Mouse (Mus musculus) liver, postnatal 0 days (tissue): ENCODE results near the gene Agtr1b. TPM values are rescaled to one million over a fixed set of nuclear protein-coding genes. Genes with fewer than 3 reads are reported as not detected.

Experiments used
- ATAC-seq: fragments of 200-750 bp; cut with Nextera tagmentation; 2 replicates; pipeline ENCODE4 v1.8.0; 2017; ENCODE audit warnings: mild to moderate bottlenecking, moderate library complexity
- DNase-seq: peaks from one replicate; pipeline ENCODE4 v3.0.0-alpha.2; 2016
- H3K27ac ChIP-seq: fragments of 300-500 bp; sonication (generic); 2 replicates; pipeline ENCODE4 v1.5.1; 2014; ENCODE audit warnings: antibody characterized with exemption, moderate library complexity, mild to moderate bottlenecking, low read depth
- H3K27me3 ChIP-seq: fragments of 300-500 bp; sonication (generic); 2 replicates; pipeline ENCODE4 v1.6.1; 2014; ENCODE audit warnings: low read length, control low read depth, mixed read lengths; ENCODE audit not compliant: insufficient read depth
- H3K36me3 ChIP-seq: fragments of 300-500 bp; sonication (generic); replicated peaks from 2 replicates; pipeline ENCODE4 v1.6.1; 2014; ENCODE audit warnings: mild to moderate bottlenecking, control low read depth, low read length, moderate library complexity, mixed read lengths; ENCODE audit not compliant: insufficient read depth
- H3K4me1 ChIP-seq: fragments of 300-500 bp; sonication (generic); 2 replicates; pipeline ENCODE4 v1.6.1; 2014; ENCODE audit warnings: antibody characterized with exemption, mild to moderate bottlenecking, control low read depth; ENCODE audit not compliant: insufficient read depth
- H3K4me2 ChIP-seq: fragments of 300-500 bp; sonication (generic); 2 replicates; pipeline ENCODE4 v1.6.1; 2014; ENCODE audit warnings: low read depth, mild to moderate bottlenecking, low read length, moderate library complexity, mixed read lengths
- H3K4me3 ChIP-seq: fragments of 300-500 bp; sonication (generic); 2 replicates; pipeline ENCODE4 v1.5.1; 2014; ENCODE audit warnings: low read depth, low read length
- H3K9ac ChIP-seq: fragments of 300-500 bp; sonication (generic); replicated peaks from 2 replicates; pipeline ENCODE4 v1.6.1; 2014; ENCODE audit warnings: mild to moderate bottlenecking, moderate library complexity
- H3K9me3 ChIP-seq: fragments of 300-500 bp; sonication (generic); 2 replicates; pipeline ENCODE4 v1.6.1; 2016; ENCODE audit warnings: mild to moderate bottlenecking, control low read depth, low read length, mixed read lengths
- CTCF ChIP-seq: sonication (generic); IDR thresholded peaks from 2 replicates; pipeline ENCODE4 v1.5.1; 2016; ENCODE audit warnings: antibody characterized with exemption, low read depth
- EP300 ChIP-seq: IDR thresholded peaks from 2 replicates; pipeline ENCODE4 v1.6.1; 2016; ENCODE audit warnings: antibody characterized with exemption, low read depth, mild to moderate bottlenecking
- WGBS: fragments of 180-500 bp; shearing (Covaris S2); extraction: QIAGEN DNeasy Blood & Tissue Kit; methylation state at CpG from one replicate; pipeline ENCODE4 v1.1.7; 2014; ENCODE audit not compliant: insufficient replicate concordance; 5-methylcytosine and 5-hydroxymethylcytosine counted together
- polyA plus RNA-seq: library from polyadenylated mRNA; unstranded; fragments of >200 nt; fragmentation: Nextera tagmentation; extraction: Ambion mirVana; gene quantifications from 2 replicates; pipeline ENCODE4 v1.2.1, GENCODE M21; 2015

Gene Agtr1b
- polyA plus RNA-seq = not detected in 2 replicates

DNA sequence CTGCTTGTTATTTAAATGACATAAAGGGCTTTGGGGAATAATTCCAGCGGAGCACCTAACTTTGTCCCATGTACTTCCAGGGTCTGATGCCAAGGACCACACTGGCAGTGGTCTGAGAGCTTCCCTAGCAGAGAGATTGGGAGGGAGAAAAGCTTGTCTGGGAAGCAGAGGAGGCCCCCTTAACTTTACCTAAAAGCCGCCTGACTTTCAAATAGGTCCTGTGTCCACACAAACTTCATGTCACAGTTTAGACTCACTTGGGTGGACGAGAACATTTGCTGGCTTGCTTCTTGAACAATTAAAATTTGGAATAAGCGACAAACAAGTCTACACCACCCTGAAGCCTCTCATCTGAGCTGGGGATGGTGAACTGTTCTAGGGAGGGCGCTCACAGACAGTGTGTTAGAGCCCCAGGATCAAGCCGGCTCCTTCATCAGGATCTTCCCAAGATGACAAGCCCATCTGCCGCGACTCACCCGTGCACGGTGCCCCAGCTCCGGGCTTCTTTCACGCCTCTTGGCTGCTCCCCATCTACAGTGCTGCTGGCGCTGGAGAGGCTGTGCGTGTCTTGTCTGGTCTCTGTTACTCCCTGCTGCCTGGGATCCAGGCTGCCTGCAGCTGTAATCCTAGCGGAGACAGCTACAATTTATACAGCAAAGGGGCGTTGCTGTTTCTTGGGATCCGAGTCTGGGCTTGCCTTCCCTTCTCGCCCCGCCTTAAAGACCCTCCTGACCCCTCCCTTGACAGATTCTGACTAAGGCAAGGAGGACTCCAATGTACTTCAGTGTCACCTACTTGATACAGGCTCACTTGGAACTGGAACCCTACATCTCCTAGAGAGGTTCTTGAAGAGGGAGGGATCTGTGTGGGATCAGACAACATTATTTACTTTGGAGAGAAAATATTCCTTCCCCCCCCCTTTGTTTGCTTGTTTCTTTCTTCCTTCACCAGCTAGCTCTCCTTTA lies at the start of gene Agtr1b:
Gene Agtr1b (minus strand): TSS at position 620 of the 965 bp plus-strand sequence.
- no peak within 1 kb of the TSS for H3K4me3 ChIP-seq
- H3K27ac ChIP-seq = no peak within 1 kb of the TSS
- 17% methylated on average over 19 of the region's 19 CpGs for WGBS
- TF ChIP-seq CTCF (no peak), EP300 (no peak)
- H3K4me2 ChIP-seq = no peak within 1 kb of the TSS
- ATAC-seq (no peak), DNase-seq (no peak)
- H3K4me1 ChIP-seq = no peaks in the 10 kb centered on the region
- H3K9ac ChIP-seq = no peak within 1 kb of the TSS
- no peaks in the 10 kb centered on the region for H3K36me3 ChIP-seq
- no peaks in the 10 kb centered on the region for H3K27me3 ChIP-seq
- H3K9me3 ChIP-seq = no peaks in the 10 kb centered on the region

GRCm38 (mm10) chr3:20353598-20353997 lies 13.4 kb downstream of the Agtr1b start:
- Histone ChIP-seq H3K9ac (no peak overlapping the region), H3K27me3 (no peaks in the 10 kb centered on the region), H3K4me2 (no peak overlapping the region), H3K36me3 (no peaks in the 10 kb centered on the region), H3K4me1 (no peaks in the 10 kb centered on the region), H3K27ac (no peak overlapping the region), H3K4me3 (no peak overlapping the region), H3K9me3 (no peaks in the 10 kb centered on the region)
- ATAC-seq (no peak), DNase-seq (no peak)
- TF ChIP-seq CTCF (no peak), EP300 (no peak)

- ATAC-seq (no peak), DNase-seq (no peak)
- Histone ChIP-seq H3K4me2 (no peak overlapping the region), H3K9me3 (no peaks in the 10 kb centered on the region), H3K4me1 (no peaks in the 10 kb centered on the region), H3K4me3 (no peak overlapping the region), H3K27me3 (no peaks in the 10 kb centered on the region), H3K9ac (no peak overlapping the region), H3K27ac (no peak overlapping the region), H3K36me3 (no peaks in the 10 kb centered on the region)
- TF ChIP-seq CTCF (no peak), EP300 (no peak)
These were observed 18.8 kb downstream of the Agtr1b start for GRCm38 (mm10) chr3:20348206-20348605.

GRCm38 (mm10) chr3:20340402-20340801 lies 26.6 kb downstream of the Agtr1b start:
- TF ChIP-seq CTCF (no peak), EP300 (no peak)
- H3K27ac ChIP-seq = no peak overlapping the region
- no peak overlapping the region for H3K4me2 ChIP-seq
- no peak overlapping the region for H3K4me3 ChIP-seq
- H3K27me3 ChIP-seq = no peaks in the 10 kb centered on the region
- no peak overlapping the region for H3K9ac ChIP-seq
- no peak for DNase-seq
- H3K4me1 ChIP-seq = no peaks in the 10 kb centered on the region
- H3K9me3 ChIP-seq = no peaks in the 10 kb centered on the region
- H3K36me3 ChIP-seq = no peaks in the 10 kb centered on the region
- WGBS = 85% methylated on average over 1 of the region's 1 CpGs
- no peak for ATAC-seq

- ATAC-seq = no peak
- no peaks in the 10 kb centered on the region for H3K36me3 ChIP-seq
- WGBS = 57% methylated on average over 5 of the region's 5 CpGs
- no peaks in the 10 kb centered on the region for H3K4me1 ChIP-seq
- H3K27ac ChIP-seq = no peak overlapping the region
- no peak overlapping the region for H3K9ac ChIP-seq
- no peak overlapping the region for H3K4me3 ChIP-seq
- DNase-seq = peak; percentile 13
- no peaks in the 10 kb centered on the region for H3K27me3 ChIP-seq
- no peaks in the 10 kb centered on the region for H3K9me3 ChIP-seq
- no peak overlapping the region for H3K4me2 ChIP-seq
- TF ChIP-seq CTCF (peak; percentile 46), EP300 (no peak)
These were observed 32.3 kb downstream of the Agtr1b start for GRCm38 (mm10) chr3:20334681-20335080.

- TF ChIP-seq CTCF (no peak), EP300 (no peak)
- Histone ChIP-seq H3K36me3 (no peaks in the 10 kb centered on the region), H3K9ac (no peak overlapping the region), H3K4me3 (no peak overlapping the region), H3K9me3 (no peaks in the 10 kb centered on the region), H3K27ac (no peak overlapping the region), H3K27me3 (no peaks in the 10 kb centered on the region), H3K4me1 (no peaks in the 10 kb centered on the region), H3K4me2 (no peak overlapping the region)
- 45% methylated on average over 1 of the region's 1 CpGs for WGBS
- no peak for ATAC-seq
- no peak for DNase-seq
These were observed 49.7 kb downstream of the Agtr1b start for GRCm38 (mm10) chr3:20317233-20317632.
